Mouse (Mus musculus): ENCODE results near the gene Dhcr24.

Gene Dhcr24

GRCm38 (mm10) chr4:106560213-106560845 lies 509 bp upstream of the Dhcr24 start:
- DNase-seq (ENCODE audit: low spot score): no peak

DNA sequence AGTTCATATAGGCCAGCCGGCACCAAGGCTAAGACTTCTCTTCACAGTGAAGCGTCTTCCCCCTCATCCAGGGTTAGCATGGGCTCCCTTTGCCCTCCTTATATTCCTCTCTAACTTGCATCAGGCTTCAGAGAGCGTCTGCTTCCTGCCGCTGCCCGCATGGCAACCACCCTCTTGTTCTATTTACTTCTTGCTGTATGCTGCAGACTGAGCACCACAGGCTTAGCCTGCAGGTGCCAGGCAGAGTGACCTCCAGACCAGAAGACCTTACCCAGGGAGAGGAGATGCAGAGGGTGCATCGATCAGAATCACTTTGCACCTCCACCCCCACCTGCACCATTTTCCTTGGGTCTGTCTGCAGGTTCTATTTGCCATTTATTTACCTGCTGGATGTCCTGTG lies 1.2 kb downstream of the Dhcr24 start:
- DNase-seq (ENCODE audit: low spot score): no peak

- DNase-seq (ENCODE audit: low spot score): no peak
Observed at GRCm38 (mm10) chr4:106562837-106563790, 2.3 kb downstream of the Dhcr24 start.

DNA sequence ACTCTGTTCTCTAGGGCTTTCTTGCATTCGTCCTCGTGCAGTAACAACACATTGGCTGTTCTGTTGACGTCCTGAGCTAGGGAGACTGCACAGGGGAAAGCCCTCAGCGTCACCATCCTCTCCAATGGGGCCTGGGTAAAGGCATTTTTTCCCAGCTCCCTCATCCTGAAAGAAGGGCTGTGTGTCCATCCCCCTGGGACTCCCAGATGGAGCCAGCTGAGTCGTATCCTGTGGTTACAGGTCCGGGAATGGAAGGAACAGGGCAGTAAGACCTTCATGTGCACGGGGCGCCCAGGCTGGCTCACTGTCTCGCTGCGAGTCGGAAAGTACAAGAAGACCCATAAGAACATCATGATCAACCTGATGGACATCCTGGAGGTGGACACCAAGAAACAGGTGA lies 3.3 kb downstream of the Dhcr24 start:
- no peak for DNase-seq (ENCODE audit: low spot score)

- DNase-seq (ENCODE audit: low spot score): no peak
Observed at GRCm38 (mm10) chr4:106569680-106570079, 8.8 kb downstream of the Dhcr24 start.

DNA sequence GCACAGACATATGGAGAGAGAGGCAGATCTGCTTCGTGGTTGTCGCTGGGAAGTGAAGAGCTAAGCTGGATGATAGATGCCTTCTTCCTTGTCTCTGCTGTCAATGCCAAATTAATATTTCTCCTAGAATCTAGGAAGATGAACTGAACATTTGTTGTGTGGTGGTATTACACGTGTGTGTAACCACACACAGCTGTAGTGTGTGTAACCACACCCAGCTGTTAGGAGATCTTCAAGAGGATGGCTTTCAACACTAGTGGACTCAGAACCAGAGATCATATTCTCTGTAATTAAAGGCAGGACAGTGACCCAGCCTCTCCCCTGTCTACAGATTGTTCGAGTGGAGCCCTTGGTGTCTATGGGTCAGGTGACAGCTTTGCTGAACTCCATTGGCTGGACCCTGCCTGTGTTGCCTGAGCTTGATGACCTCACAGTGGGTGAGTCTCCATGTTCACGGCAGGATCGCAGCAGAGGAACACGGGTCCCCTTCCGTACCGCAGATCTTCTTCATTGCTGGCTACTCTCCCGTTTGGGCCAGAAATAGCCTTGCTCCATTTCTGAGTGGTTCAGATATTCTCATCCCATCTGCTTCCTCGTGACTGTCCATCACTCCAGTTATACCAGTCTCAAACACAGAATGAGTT lies 10.4 kb downstream of the Dhcr24 start:
- DNase-seq (ENCODE audit: low spot score): no peak

- DNase-seq (ENCODE audit: low spot score): no peak
Observed at GRCm38 (mm10) chr4:106575022-106575421, 14.2 kb downstream of the Dhcr24 start.

DNA sequence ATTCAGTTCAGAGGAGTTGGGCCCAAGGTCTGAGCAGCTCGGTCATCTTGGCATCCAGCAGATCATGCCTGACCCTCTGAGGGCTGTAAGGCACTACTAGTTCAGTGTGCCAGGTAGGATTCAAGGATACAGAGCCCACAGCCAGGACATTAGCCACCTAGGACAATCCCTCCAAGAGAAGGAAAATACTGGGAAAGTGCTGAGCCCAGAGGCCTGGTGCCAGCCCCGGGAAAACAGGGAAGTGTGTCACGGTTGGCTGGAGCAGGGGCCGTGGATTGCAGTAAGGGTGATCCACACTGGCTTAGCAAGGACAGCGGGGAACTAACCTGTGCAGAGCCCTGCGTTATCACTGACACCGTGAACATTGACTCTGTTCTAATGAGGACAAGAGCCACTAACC lies 16.7 kb downstream of the Dhcr24 start:
- no peak for DNase-seq (ENCODE audit: low spot score)

DNA sequence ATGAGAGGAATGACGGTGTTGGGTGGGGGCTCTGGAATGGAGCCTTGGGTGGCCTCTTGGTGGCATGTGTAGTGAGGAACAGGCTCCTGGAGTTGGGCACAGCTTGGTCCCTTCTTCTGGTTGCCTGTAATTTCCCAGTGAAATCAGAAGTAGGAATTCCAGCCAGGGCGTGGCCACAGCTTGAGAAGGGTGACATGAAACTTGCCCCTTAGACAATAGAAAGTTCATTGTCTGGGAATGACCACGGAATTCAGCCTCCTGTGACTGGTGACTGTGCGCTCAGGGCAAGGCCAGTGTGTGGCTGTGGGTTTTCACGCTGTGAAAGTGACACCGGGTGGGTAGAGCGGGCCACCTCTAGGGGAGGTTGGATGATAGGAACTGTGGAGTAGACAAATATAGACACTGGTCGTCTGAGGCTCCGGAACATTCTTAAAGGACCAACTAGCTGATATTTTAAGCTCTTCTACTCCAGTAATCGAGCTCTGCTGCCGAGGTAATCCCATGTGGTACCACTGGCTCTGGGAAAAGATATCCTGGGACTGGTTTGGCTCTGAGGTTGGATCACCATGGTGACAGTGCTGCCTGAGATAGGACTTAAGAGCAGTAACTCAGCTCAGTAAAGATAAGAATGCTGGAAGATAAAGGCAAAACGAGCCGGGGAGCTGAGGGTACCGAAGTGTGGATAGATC lies 20.5 kb downstream of the Dhcr24 start:
- no peak for DNase-seq (ENCODE audit: low spot score)

- no peak for DNase-seq (ENCODE audit: low spot score)
Observed at GRCm38 (mm10) chr4:106581865-106582204, 21.0 kb downstream of the Dhcr24 start.

DNA sequence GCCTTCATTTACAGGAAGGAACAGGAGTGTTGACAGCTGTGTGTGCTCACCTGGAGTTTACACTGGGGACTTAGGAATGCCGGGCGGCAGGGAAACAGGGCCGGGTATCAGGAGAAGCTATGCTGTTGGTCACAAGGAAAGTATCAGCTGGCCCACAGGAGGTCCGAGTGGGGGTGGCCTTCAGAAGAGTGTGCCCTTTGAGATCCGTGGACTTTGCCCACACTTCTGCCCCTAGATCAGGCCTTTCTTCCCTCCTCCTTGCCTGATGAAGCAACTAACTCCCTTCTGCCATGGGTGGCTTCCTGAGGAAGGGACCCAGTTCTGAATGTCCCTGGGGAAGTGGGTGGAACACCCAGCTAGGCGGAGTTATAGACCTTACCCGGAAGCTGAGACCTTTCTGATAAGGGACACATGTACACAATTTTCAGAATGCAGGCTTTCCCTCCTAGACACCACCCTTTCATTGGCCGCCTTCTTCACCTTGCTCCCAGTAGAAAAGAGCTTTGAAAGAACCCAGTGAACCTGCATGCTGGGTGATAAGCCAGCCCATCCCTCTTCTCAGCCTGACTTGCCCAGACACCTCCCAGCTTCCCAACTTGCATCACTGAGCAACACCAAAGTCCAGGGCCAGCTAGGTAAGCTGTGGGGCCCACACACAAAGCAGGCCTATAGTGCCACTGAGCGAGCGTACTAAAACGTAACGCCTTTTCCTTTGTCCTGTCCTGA lies 21.8 kb downstream of the Dhcr24 start:
- DNase-seq (ENCODE audit: low spot score): no peak

- DNase-seq (ENCODE audit: low spot score): no peak
Observed at GRCm38 (mm10) chr4:106584665-106585064, 23.8 kb downstream of the Dhcr24 start.

DNA sequence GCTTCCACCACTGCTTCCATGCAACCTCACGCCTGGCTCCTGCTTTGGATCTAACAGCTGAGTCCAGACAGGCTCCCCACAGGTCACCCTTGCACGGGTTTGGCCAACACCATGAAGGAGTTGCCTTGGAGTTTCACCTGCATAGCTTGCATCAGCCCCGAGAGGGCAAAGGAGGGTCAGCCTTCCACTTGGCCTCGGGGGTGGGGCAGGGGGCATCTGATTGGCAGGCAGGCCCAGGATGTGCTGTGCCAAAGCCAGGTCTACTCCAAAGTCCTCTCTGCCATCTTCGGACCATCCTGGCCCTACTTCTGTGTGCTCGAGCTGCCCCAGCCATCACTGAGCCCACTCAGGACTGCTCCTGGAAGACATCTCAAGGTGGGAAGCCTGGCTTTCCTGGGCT lies 26.2 kb downstream of the Dhcr24 start:
- no peak for DNase-seq (ENCODE audit: low spot score)

DNA sequence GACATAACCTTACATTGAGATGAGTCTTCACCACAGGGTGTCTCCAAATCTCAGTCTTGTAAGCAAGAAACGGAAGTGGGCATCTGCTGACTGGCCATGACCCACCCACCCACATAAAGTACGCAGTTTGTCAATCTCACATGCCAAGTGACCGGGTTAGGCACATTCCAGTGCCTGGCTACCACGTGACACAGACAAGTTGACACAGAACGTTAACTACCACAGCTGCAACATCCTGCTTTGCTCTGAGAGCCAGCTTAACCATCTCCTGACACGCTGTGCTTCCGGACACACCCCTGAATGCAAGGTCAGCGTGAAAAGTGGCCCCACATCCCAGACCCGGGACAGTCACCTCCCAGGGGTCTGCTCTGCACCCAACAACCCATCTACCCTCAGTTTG lies 29.3 kb downstream of the Dhcr24 start:
- peak; percentile 29 for DNase-seq (ENCODE audit: low spot score)

DNA sequence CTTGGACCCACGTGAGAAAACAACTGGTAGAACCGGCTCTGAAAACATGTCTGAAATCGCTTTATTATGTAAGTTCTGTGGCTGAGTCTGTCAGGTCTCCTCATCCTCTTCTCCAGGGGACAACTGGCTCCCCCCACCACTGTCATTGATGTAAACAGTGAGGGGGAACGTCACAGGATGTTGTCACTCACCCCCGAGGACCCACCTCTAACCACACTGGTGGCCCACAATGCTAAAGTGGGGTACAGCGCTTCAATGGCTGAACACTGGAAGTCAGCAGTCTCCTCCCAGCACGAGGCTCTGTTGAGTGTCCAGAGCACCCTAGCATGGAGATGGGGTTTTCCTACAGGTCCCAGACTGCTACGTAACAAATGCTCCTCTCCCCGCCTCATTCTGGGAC lies 30.0 kb downstream of the Dhcr24 start:
- DNase-seq (ENCODE audit: low spot score): peak; percentile 38

DNA sequence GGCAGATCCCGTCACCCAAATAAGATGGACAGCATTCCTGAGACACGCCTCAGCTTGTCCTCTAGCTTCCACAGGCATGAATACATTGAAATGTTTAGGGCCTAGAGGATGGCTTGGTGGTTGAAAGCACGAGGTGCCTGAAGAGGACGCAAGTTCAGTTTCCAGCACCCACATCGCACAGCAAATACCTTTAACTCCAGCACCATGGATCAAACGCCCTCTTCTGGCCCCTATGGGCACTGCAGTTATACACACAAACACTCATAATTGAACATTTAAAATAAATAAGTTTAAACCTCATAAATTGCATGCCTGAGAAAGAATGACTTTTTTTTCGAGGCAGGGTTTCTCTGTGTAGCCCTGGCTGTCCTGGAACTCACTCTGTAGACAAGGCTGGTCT lies 32.8 kb downstream of the Dhcr24 start:
- no peak for DNase-seq (ENCODE audit: low spot score)

DNA sequence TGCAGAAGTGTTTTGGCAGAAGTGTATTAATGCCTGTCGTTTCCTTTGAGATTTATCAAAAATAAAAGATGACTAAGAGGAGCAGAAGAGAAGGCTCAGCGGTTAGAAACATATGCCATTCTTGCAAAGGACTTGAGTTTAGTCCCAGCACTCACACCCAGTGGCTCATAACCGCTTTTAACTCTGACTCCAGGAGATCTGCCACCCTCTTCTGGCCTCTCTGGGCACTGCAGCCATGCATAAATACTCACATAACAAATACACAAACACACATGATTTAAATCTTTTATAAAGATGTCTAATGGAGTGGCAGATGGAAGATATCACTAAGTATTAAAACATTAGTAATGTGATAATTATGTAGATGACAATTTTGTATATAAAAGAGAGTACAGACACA lies 35.4 kb downstream of the Dhcr24 start:
- no peak for DNase-seq (ENCODE audit: low spot score)

- DNase-seq (ENCODE audit: low spot score): no peak
Observed at GRCm38 (mm10) chr4:106597055-106597454, 36.2 kb downstream of the Dhcr24 start.

DNA sequence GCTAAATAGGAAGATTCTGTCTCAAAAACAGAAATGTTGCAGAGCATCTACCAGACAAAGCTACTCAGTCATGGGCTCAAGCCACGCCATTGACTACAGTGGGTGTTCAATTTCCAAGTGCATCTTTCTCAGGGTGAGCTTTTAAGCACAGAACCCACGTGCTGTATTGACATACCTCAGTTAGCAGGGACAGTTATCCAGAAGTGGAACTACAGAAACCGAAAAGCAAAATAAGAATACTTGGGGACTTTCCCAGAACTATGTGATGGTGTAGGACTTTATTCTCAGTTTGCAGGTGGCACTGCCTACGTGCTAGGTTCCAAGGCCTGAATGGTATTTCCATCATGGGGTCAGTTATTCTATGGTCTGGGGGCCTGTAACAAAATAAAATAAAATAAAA lies 36.9 kb downstream of the Dhcr24 start:
- DNase-seq (ENCODE audit: low spot score): no peak

DNA sequence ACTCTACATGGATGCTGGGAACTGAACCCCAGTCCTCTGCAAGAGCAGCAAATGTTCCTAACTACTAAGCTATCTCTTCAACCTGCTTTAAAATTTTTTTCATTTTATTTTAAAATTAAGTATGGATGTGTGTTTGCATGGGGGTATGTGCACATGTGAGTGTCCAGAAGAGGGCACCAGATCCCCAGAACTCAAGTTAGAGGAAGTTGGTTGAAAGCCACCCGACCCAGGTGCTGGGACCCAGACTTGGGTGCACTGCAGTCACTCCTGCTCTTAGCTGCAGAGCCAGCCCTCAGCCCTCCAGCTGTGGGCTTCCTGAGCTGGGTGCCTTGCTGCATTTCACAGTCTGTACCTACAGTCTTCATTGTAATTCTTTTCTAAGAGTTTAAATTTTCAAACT lies 38.6 kb downstream of the Dhcr24 start:
- no peak for DNase-seq (ENCODE audit: low spot score)

DNA sequence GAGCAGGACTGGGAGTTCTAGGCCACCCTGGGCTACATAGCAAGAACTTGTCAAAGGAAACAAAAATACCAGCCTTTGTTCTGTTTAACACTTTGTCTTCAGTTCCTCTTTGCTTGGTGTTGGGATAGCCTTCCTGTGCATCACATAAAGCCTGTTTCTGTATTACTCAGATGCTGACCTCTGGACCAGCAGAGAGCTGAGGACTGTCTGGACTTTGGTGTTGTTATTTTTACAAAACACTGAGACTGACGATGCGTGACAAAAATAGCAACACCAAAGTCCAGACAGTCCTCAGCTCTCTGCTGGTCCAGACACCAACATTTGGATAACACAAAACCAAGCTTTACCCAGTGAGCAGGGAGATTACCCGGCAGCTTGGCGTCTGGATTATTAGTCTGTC lies 39.9 kb downstream of the Dhcr24 start:
- DNase-seq (ENCODE audit: low spot score): no peak
